Comparison of ENCODE assay signal across 8 mouse cellular contexts in the genomic region with DNA sequence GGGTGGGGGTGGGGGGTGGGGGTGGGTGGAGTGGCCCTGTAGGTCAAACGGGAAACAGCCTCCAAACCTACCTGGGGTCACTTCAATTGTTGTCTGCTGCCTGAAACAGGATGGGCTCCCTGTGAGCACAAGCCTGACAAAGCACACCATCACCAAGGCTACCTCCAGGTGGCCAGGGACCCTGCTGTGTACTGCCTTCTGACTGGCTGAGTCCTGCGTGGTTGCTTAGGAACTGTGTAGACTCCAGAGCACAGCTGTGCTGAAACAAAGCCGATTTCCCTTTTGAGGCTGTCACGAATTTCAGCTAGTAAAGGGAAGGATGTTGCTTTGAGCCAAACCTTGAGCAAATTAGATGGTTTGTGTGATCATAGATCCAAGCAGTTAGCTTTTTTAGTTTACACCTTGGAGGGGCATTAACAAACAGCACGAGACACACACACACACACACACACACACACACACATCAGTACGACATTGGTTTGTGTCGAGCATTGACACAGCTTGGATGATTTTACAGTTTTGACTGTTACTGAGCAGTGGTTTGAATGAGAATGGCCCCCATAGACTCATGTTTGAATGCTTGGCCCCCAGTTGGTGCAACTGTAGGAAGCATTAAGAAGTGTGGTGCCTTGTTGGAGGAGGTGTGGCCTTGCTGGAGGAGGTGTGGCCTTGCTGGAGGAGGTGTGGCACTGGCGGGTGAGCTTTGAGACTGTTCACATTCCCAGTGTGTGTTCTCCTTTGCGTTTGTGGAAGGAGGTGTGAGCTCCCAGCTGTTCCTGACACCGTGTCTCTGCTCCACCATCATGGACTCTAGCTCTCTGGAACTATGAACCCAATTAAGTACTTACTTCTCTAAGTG. TPM values are rescaled to one million over a fixed set of nuclear protein-coding genes. Genes with fewer than 3 reads are reported as not detected.
DNase-seq lines count a peak whose midpoint lies in the region; ATAC-seq lines count a peak whose summit lies in the region.

No protein-coding gene starts in this region.

- no peak overlapping the region for H3K4me2 ChIP-seq in lung, embryonic 16.5 days (ENCODE audit: low read depth, low read length)
- H3K4me2 ChIP-seq in forebrain, embryonic 15.5 days (replicated peaks): peak overlapping the region; percentile 23

- no peak for DNase-seq in lung, postnatal 14 days
- DNase-seq in layer of hippocampus, adult 9-11 months: peak; percentile 87
- DNase-seq in lung, postnatal 36 days: peak; percentile 21
- peak; percentile 59 for DNase-seq in right cerebral cortex, postnatal 4 days
- DNase-seq in natural killer cell, adult 2 months (ENCODE audit: low spot score in 2 of 2): no peak
- no peak for DNase-seq in urinary bladder, adult 18-20 months (ENCODE audit: low spot score in 2 of 2)

- no peak overlapping the region for H3K27ac ChIP-seq in lung, embryonic 16.5 days (ENCODE audit: low read length)
- peak overlapping the region; percentile 92 for H3K27ac ChIP-seq in forebrain, embryonic 15.5 days (replicated peaks)

- ATAC-seq in lung, embryonic 16.5 days (ENCODE audit: low read depth): peak; percentile 78
- ATAC-seq in forebrain, embryonic 15.5 days (replicated peaks): peak; percentile 98

- H3K4me3 ChIP-seq in lung, embryonic 16.5 days (ENCODE audit: low read length): no peak overlapping the region
- H3K4me3 ChIP-seq in forebrain, embryonic 15.5 days: peak overlapping the region; percentile 13; the same call in 1 of the 2 replicates

- no peak overlapping the region for H3K9ac ChIP-seq in lung, embryonic 16.5 days (ENCODE audit: low read length)
- no peak overlapping the region for H3K9ac ChIP-seq in forebrain, embryonic 15.5 days (replicated peaks)

- H3K27me3 ChIP-seq in lung, embryonic 16.5 days (ENCODE audit: control insufficient read depth, insufficient read depth, low read depth, low read length): no peaks in the 10 kb centered on the region
- H3K27me3 ChIP-seq in forebrain, embryonic 15.5 days: no peaks in the 10 kb centered on the region

- H3K9me3 ChIP-seq in lung, embryonic 16.5 days (ENCODE audit: control insufficient read depth, low read length): no peaks in the 10 kb centered on the region
- H3K9me3 ChIP-seq in forebrain, embryonic 15.5 days: no peaks in the 10 kb centered on the region

- H3K4me1 ChIP-seq in lung, embryonic 16.5 days (replicated peaks; ENCODE audit: control insufficient read depth, insufficient read depth, low read length): peaks cover 18% of the 10 kb centered on the region
- H3K4me1 ChIP-seq in forebrain, embryonic 15.5 days: peaks cover 25% of the 10 kb centered on the region

- no peaks in the 10 kb centered on the region for H3K36me3 ChIP-seq in lung, embryonic 16.5 days (ENCODE audit: control insufficient read depth, insufficient read depth, low read length)
- H3K36me3 ChIP-seq in forebrain, embryonic 15.5 days: no peaks in the 10 kb centered on the region

- WGBS in lung, embryonic 16.5 days: 10% methylated on average over 10 of the region's 10 CpGs
- WGBS in forebrain, embryonic 15.5 days: under 1% methylated on average over 10 of the region's 10 CpGs

RNA-seq across cellular contexts. Expression of gene Erv3, which starts 11.8 kb away (rescaled TPM):
- not detected in 2 replicates for polyA plus RNA-seq in lung, embryonic 16.5 days (2015; fragmentation: Nextera tagmentation; extraction: Ambion mirVana)
- polyA plus RNA-seq in forebrain, embryonic 15.5 days (2015; fragmentation: Nextera tagmentation; extraction: Ambion mirVana): not detected in 2 replicates

Comparison
In these comparisons a context has a peak if more than half of its experiments do, and no peak if none do; other contexts are left out.
1. DNase-seq: peak in layer of hippocampus, adult 9-11 months (single experiment), lung, postnatal 36 days (single experiment) and right cerebral cortex, postnatal 4 days (single experiment); none in lung, postnatal 14 days (single experiment), natural killer cell, adult 2 months (0 of 2) and urinary bladder, adult 18-20 months (0 of 2).